Mouse (Mus musculus) adrenal gland, adult 8-10 months (tissue): ENCODE data around the gene P2ry6. TPM values are rescaled to one million over a fixed set of nuclear protein-coding genes. Genes with fewer than 3 reads are reported as not detected.

ENCODE experiments used
- DNase-seq: peaks from one replicate; pipeline ENCODE4 v3.0.0; 2022
- total RNA-seq, 4 experiments: library from RNA; stranded (reverse); gene quantifications; 2 replicates each; pipeline ENCODE4 v1.2.4; 2022

The P2ry6 gene
- total RNA-seq, 4 experiments from 2014 or later = 5.4 to 9.5 (median 6.5) TPM

GRCm38 (mm10) chr7:100941169-100941568 is 33.3 kb downstream of the P2ry6 start:
- DNase-seq = no peak

GRCm38 (mm10) chr7:100938106-100938505 is 36.3 kb downstream of the P2ry6 start:
- DNase-seq = no peak

GRCm38 (mm10) chr7:100937481-100937880 is 37.0 kb downstream of the P2ry6 start:
- DNase-seq = no peak

- DNase-seq = no peak
Observed at GRCm38 (mm10) chr7:100933520-100933919, 40.9 kb downstream of the P2ry6 start.

- peak; percentile 84 for DNase-seq
Observed at GRCm38 (mm10) chr7:100932481-100933007, 41.9 kb downstream of the P2ry6 start.

GRCm38 (mm10) chr7:100931926-100932480 is 42.4 kb downstream of the P2ry6 start, which contains the start of gene Arhgef17:
Gene Arhgef17, minus strand, starts transcription at chr7:100932107.
- no peak for DNase-seq

GRCm38 (mm10) chr7:100931316-100931925 is 43.0 kb downstream of the P2ry6 start:
- DNase-seq = no peak

- no peak for DNase-seq
Observed at GRCm38 (mm10) chr7:100930619-100931315, 43.7 kb downstream of the P2ry6 start.

- no peak for DNase-seq
Observed at GRCm38 (mm10) chr7:100929639-100930303, 44.7 kb downstream of the P2ry6 start.

GRCm38 (mm10) chr7:100928456-100928855 is 46.0 kb downstream of the P2ry6 start:
- no peak for DNase-seq

GRCm38 (mm10) chr7:100927287-100928000 is 47.0 kb downstream of the P2ry6 start:
- no peak for DNase-seq

GRCm38 (mm10) chr7:100926311-100926923 is 48.0 kb downstream of the P2ry6 start:
- no peak for DNase-seq

- DNase-seq = no peak
Observed at GRCm38 (mm10) chr7:100924674-100925445, 49.6 kb downstream of the P2ry6 start.

- no peak for DNase-seq
Observed at GRCm38 (mm10) chr7:100924200-100924599, 50.2 kb downstream of the P2ry6 start.

GRCm38 (mm10) chr7:100922907-100923306 is 51.5 kb downstream of the P2ry6 start:
- DNase-seq = no peak

- no peak for DNase-seq
Observed at GRCm38 (mm10) chr7:100921289-100921688, 53.2 kb downstream of the P2ry6 start.

GRCm38 (mm10) chr7:100919809-100920107 is 54.7 kb downstream of the P2ry6 start:
- DNase-seq = no peak

- DNase-seq = no peak
Observed at GRCm38 (mm10) chr7:100919006-100919808, 55.2 kb downstream of the P2ry6 start.

GRCm38 (mm10) chr7:100918176-100918575 is 56.3 kb downstream of the P2ry6 start:
- DNase-seq = peak; percentile 70

GRCm38 (mm10) chr7:100917751-100918150 is 56.7 kb downstream of the P2ry6 start:
- no peak for DNase-seq
